Mouse (Mus musculus): Measurements from ENCODE around the gene Sntb2. TPM values are rescaled to one million over a fixed set of nuclear protein-coding genes. Genes with fewer than 3 reads are reported as not detected.

The Sntb2 gene
- total and polyA plus RNA-seq, 3 experiments: 0.86 to 2.3 (median 1.3) TPM

GRCm38 (mm10) chr8:107030650-107031576 is 95.4 kb downstream of the Sntb2 start, which contains the start of gene Vps4a (continued):
- TF ChIP-seq MEF2A (IDR thresholded peaks at IDR 0.05; ENCODE audit: borderline replicate concordance, low read depth, low read length) (peak; percentile 51; the same call in 1 of the 2 replicates), RCOR1 (conservative IDR thresholded peaks at IDR 0.05; ENCODE audit: low read depth, low read length) (no peak), ZMIZ1 (IDR thresholded peaks at IDR 0.05; ENCODE audit: low read depth, low read length) (peak; percentile 47; the same call in 1 of the 2 replicates), PAX5 (IDR thresholded peaks at IDR 0.05; ENCODE audit: low read length) (no peak), E2F4 (IDR thresholded peaks at IDR 0.05; ENCODE audit: insufficient replicate concordance, low read depth, low read length) (no peak), POLR2A (IDR thresholded peaks at IDR 0.05; ENCODE audit: low read depth, low read length) (peak; percentile 82), POLR2AphosphoS2 (IDR thresholded peaks at IDR 0.05; ENCODE audit: low read depth, low read length) (no peak), SMC3 (IDR thresholded peaks at IDR 0.05; ENCODE audit: low read depth, low read length) (peak; percentile 48), ETS1 (conservative IDR thresholded peaks at IDR 0.05; ENCODE audit: low read depth, low read length) (no peak), BHLHE40 (IDR thresholded peaks at IDR 0.05; ENCODE audit: low read depth, low read length) (no peak), IRF4 (IDR thresholded peaks at IDR 0.05; ENCODE audit: low read depth, low read length) (no peak; the same call in 1 of the 2 replicates), MAZ (IDR thresholded peaks at IDR 0.05; ENCODE audit: low read depth, low read length) (no peak), NRF1 (IDR thresholded peaks at IDR 0.05; ENCODE audit: low read depth, low read length) (no peak), ELF1 (IDR thresholded peaks at IDR 0.05; ENCODE audit: low read depth, low read length) (peak; percentile 33; the same call in 1 of the 2 replicates), CHD1 (IDR thresholded peaks at IDR 0.05; ENCODE audit: low read depth, low read length) (no peak), NELFE (IDR thresholded peaks at IDR 0.05; ENCODE audit: low read depth, low read length) (peak; percentile 67), EP300 (IDR thresholded peaks at IDR 0.05; ENCODE audit: low read length) (no peak), SIN3A (IDR thresholded peaks at IDR 0.05; ENCODE audit: low read length) (0 out of 2 replicates have a peak, but pooled peaks have one; percentile 58), UBTF (IDR thresholded peaks at IDR 0.05; ENCODE audit: low read depth, low read length) (0 out of 2 replicates have a peak, but pooled peaks have one; percentile 90), TCF12 (IDR thresholded peaks at IDR 0.05; ENCODE audit: low read depth, low read length) (peak; percentile 79), HCFC1 (IDR thresholded peaks at IDR 0.05; ENCODE audit: low read depth, low read length) (peak; percentile 79), ZC3H11A (IDR thresholded peaks at IDR 0.05; ENCODE audit: low read depth, low read length) (no peak)

- peaks cover 16% of the 10 kb centered on the region; the same call in 1 of the 2 replicates for H3K79me2 ChIP-seq (replicated peaks; ENCODE audit: control insufficient read depth, extremely low read depth, insufficient read depth, poor library complexity, severe bottlenecking)
- dilution Hi-C loops (cut with MboI; ENCODE audit: extremely low pct_ligation_motif_present, extremely low pct_unique_long_range_greater_than_20kb, low sequenced_read_pairs): no loop called here
- in situ Hi-C loops (cut with MboI; ENCODE audit: low pct_ligation_motif_present, low pct_unique_long_range_greater_than_20kb, low sequenced_read_pairs): no loop called here
- H3K4me2 ChIP-seq (ENCODE audit: insufficient read depth, low read depth, poor library complexity, severe bottlenecking): peak overlapping the region; percentile 80
- H3K27ac ChIP-seq (ENCODE audit: insufficient read depth, low read depth): 0 out of 2 replicates have a peak overlapping the region, but pooled peaks have one; percentile 12
- peak overlapping the region; percentile 55 to 94 (median 92) for H3K4me3 ChIP-seq (replicated peaks in 1 of 3; ENCODE audit: low read depth in 2 of 3, low read length in 2 of 3, poor library complexity in 1 of 3)
- peaks cover 2% of the 10 kb centered on the region for H3K27me3 ChIP-seq (replicated peaks)
- no peak for DNase-seq (ENCODE audit: extremely low read depth)
- peak overlapping the region; percentile 86 for H3K9ac ChIP-seq (ENCODE audit: insufficient read depth, low read depth)
- peaks cover 13 to 32% of the 10 kb centered on the region in 2 experiments for H3K4me1 ChIP-seq (ENCODE audit: control insufficient read depth in 1 of 2, insufficient read depth in 2 of 2)
- no peak for TF ChIP-seq MYC (IDR thresholded peaks at IDR 0.05; ENCODE audit: low read depth, low read length)
- 0 out of 2 replicates have a peak, but pooled peaks have one; percentile 45 for TF ChIP-seq UBTF (IDR thresholded peaks at IDR 0.05; ENCODE audit: low read depth, low read length)
- H3K36me3 ChIP-seq (replicated peaks in 1 of 2; ENCODE audit: control insufficient read depth in 1 of 2, insufficient read depth in 1 of 2, low read length in 1 of 2): peaks cover 2 to 14% of the 10 kb centered on the region in 2 experiments
- no peaks in the 10 kb centered on the region for H3K9me3 ChIP-seq (replicated peaks; ENCODE audit: low read length)
These were observed 96.1 kb downstream of the Sntb2 start for GRCm38 (mm10) chr8:107031577-107032090.

Data from CH12.LX (cell line).